Mouse (Mus musculus) macrophage (primary cell): Measurements from ENCODE around the gene Krtap1-5. TPM values are rescaled to one million over a fixed set of nuclear protein-coding genes. Genes with fewer than 3 reads are reported as not detected.
"Not testable (repeated sequence)": the region's sequence is repeated elsewhere in the genome, so short reads cannot be mapped to it uniquely, and the experiment has no call there.

Source experiments
- H3K27ac ChIP-seq: fragments of 350-480 bp; formaldehyde crosslinking; 2 replicates; pipeline ENCODE4 v1.9.0; 2021
- H3K36me3 ChIP-seq: fragments of 350-480 bp; formaldehyde crosslinking; 2 replicates; pipeline ENCODE4 v1.9.0; 2021; ENCODE audit errors: inconsistent target
- H3K4me3 ChIP-seq: fragments of 350-480 bp; formaldehyde crosslinking; 2 replicates; pipeline ENCODE4 v1.9.0; 2021; ENCODE audit errors: inconsistent target
- H3K79me2 ChIP-seq: fragments of 350-480 bp; formaldehyde crosslinking; 2 replicates; pipeline ENCODE4 v1.9.0; 2021; ENCODE audit errors: inconsistent target
- WGBS: methylation state at CpG from one replicate; pipeline ENCODE4 v1.1.7; 2026; ENCODE audit warnings: inconsistent platforms; ENCODE audit not compliant: missing documents; 5-methylcytosine and 5-hydroxymethylcytosine counted together
- polyA plus RNA-seq: library from polyadenylated mRNA; stranded (reverse); fragments of 250-400 nt; gene quantifications from 3 replicates; pipeline ENCODE4 v1.2.4, GENCODE M21; 2018; ENCODE audit warnings: inconsistent platforms
- total RNA-seq, 78 experiments: library from RNA; depleted of rRNA; stranded (reverse); fragments of 250-400 nt; gene quantifications; 1 replicate in 9 of 78; 2 replicates in 24 of 78; 3 replicates in 43 of 78; 4 replicates in 2 of 78; pipeline ENCODE4 v1.2.4; 2018; ENCODE audit warnings: inconsistent platforms in 56 of 78

Gene Krtap1-5
- total RNA-seq (2018; cell fraction: chromatin; rRNA removed), result not detected
- total RNA-seq (2018; cell fraction: cytosol; rRNA removed), result not detected
- total RNA-seq (2018; cell fraction: nucleus; rRNA removed), result not detected
- not detected in 3 replicates for polyA plus RNA-seq

DNA sequence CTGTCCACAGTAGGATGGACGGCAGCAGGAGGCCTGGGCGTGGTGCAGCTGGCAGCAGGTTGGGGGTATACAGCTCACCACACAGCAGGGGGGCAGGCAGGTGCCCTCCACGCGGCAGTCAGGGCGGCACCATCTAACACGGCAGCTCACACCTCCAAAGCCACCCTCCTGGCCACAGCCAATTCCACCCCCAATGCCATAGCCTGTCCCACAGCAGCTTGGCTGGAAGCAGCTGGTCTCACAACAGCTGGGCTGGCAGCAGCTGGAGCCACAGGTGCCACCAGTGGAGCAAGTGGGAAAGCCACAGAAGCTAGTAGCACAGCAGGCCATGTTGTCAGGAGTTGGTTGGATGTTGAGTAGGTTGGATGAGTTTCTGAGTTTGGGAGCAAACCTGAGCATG is at the start of gene Krtap1-5:
Gene Krtap1-5 (minus strand): TSS at position 381 of the 400 bp plus-strand sequence.
- H3K79me2 ChIP-seq, result no peaks in the 10 kb centered on the region
- H3K36me3 ChIP-seq, result no peaks in the 10 kb centered on the region
- H3K27ac ChIP-seq, result no peak within 1 kb of the TSS
- no peak within 1 kb of the TSS for H3K4me3 ChIP-seq
- WGBS, result 84% methylated on average over 6 of the region's 6 CpGs

DNA sequence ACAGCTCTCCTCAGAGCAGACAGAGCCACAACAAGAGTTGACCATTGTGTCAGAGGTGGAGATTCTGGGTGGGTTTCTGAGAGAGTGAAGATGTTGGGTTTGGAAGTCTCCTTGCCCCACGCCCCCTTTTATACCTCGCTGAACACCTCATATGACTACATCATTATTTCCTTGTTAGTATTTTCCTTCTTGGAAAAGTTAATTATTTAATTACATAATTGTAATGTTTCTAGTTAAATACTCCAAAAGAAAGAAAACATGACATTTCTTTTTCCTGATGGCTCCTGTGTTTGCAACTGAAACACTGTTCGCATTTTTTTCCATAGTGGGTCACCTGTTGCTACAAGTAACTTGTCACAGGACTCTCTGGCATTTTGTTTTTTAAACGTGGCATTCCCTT is 47.3 kb upstream of the Krtap1-5 start, which contains the start of gene Krtap4-1:
Gene Krtap4-1 (minus strand): TSS at position 101 of the 400 bp plus-strand sequence.
- no peak within 1 kb of the TSS for H3K27ac ChIP-seq
- 78% methylated on average over 4 of the region's 4 CpGs for WGBS
- no peak within 1 kb of the TSS for H3K4me3 ChIP-seq
- H3K36me3 ChIP-seq, result no peaks in the 10 kb centered on the region
- no peaks in the 10 kb centered on the region for H3K79me2 ChIP-seq

DNA sequence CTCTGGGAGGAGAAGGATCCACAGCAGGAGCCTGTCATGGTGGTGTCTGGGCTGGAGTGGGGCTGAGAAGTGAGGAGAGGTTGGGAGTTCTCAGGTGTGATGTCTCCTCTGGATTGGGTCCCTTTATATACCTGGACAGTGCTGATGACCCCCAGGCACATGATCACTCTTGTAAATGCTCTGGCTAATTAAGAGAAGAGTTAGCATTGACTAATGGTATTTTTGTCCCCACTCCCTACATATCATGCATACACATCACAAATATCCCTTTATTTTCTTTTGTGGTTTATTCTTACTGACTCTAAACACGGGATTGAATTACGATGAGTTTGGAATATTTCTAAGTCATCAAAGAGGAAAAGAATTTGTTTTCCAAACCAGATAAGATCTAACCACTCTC is 39.5 kb upstream of the Krtap1-5 start, which contains the start of gene Gm11562:
Gene Gm11562 (minus strand): TSS at position 101 of the 400 bp plus-strand sequence.
- Histone ChIP-seq H3K4me3 (no peak within 1 kb of the TSS), H3K79me2 (no peaks in the 10 kb centered on the region), H3K27ac (no peak within 1 kb of the TSS), H3K36me3 (no peaks in the 10 kb centered on the region)
- 83% methylated on average over 2 of the region's 2 CpGs for WGBS

DNA sequence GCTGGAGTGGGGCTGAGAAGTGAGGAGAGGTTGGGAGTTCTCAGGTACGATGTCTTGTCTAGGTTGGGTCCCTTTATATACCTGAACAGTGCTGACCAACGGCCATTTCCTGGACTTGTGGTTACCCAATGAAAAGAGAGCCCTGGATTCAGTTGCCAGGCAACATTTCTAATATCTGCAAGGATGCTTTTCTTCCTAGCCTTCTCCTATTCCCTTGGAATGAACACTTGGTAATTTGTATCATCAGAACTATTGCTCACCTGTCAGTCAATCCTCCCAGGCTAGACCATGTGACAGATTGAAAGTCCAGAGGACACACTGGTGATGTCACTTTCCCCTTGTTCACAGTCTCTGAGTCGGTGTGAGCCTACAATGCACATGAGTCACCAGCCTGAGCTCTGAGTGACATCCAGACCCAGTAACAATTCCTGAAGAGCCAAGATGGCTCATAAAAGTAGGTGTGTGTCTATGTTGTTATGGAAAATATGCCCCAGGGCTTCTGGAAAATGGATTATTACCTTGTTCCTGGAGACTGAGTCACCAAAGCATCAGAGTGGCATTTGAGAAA is 34.1 kb upstream of the Krtap1-5 start, which contains the start of gene Krtap2-4:
Gene Krtap2-4 (minus strand): TSS at position 51 of the 568 bp plus-strand sequence.
- no peaks in the 10 kb centered on the region for H3K79me2 ChIP-seq
- no peak within 1 kb of the TSS for H3K27ac ChIP-seq
- H3K36me3 ChIP-seq, result no peaks in the 10 kb centered on the region
- WGBS, result 70% methylated on average over 3 of the region's 3 CpGs
- H3K4me3 ChIP-seq, result no peak within 1 kb of the TSS

DNA sequence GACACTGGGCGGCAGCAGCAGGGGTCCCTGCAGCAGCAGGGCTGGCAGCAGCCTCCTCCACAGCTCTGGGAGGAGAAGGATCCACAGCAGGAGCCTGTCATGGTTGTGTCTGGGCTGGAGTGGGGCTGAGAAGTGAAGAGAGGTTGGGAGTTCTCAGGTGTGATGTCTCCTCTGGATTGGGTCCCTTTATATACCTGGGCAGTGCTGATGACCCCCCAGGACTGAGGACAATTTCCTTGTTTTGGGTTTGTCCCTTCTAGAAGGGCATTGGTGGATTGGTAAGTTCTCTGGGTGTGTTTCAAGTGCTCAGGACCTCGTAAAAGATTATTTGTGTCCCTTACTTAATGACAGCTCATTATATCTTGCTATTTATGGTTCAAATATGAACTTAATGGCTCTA is 29.3 kb upstream of the Krtap1-5 start, which contains the start of gene Gm11937:
Gene Gm11937 (minus strand): TSS at position 101 of the 400 bp plus-strand sequence.
- H3K79me2 ChIP-seq, H3K4me3 ChIP-seq, H3K27ac ChIP-seq, H3K36me3 ChIP-seq: not testable (repeated sequence)
- 73% methylated on average over 1 of the region's 2 CpGs for WGBS

DNA sequence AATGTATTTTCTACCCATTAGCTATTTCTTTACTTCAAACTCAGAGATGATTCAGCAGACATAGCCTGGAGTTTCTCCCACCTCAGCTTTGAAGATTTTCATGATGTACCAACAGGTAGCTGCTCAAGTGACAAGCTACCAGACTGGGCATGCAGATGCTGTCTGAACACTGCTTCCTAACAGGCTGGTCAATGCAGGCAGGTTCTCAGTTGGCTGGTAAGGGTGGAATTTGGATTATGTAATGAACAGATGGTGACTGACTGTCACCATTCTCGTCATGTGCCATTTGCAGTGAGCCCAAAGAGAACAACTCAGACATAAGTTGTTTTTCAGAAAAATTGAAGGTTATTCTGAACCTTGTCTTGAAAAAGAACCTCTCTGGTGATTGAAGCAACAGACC is 28.3 kb upstream of the Krtap1-5 start:
- no peaks in the 10 kb centered on the region for H3K79me2 ChIP-seq
- 83% methylated on average over 1 of the region's 1 CpGs for WGBS
- no peak overlapping the region for H3K27ac ChIP-seq
- H3K4me3 ChIP-seq, result no peak overlapping the region
- H3K36me3 ChIP-seq, result no peaks in the 10 kb centered on the region

DNA sequence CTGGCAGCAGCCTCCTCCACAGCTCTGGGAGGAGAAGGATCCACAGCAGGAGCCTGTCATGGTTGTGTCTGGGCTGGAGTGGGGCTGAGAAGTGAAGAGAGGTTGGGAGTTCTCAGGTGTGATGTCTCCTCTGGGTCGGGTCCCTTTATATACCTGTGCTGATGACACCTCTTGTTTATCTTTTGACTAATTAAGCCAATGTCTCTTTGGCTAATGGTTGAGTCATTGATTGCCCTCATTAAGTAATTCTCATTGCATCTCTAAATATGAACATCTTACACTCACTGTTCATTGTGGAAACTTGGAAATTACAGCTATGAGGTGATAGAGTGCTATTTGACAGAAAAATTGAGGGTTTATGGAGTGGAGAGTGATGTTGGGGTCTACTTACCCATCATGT is 22.4 kb upstream of the Krtap1-5 start, which contains the start of gene Gm11938:
Gene Gm11938 (minus strand): TSS at position 101 of the 400 bp plus-strand sequence.
- 58% methylated on average over 1 of the region's 1 CpGs for whole genome bisulfite sequencing
- not testable (repeated sequence) for H3K27ac ChIP-seq, H3K4me3 ChIP-seq, H3K79me2 ChIP-seq, H3K36me3 ChIP-seq

DNA sequence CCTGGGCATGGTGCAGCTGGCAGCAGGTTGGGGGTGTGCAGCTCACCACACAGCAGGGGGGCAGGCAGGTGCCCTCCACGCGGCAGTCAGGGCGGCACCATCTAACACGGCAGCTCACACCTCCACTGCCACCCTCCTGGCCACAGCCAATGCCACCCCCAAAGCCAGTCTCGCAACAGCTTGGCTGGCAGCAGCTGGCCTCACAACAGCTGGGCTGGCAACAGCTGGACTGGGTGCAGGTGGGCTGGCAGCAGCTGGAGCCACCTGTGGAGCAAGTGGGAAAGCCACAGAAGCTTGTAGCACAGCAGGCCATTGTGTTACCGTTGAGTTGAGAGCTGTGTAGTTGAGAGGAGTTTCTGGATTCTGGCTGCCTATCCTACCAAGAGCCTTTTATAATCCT is 16.9 kb upstream of the Krtap1-5 start, which contains the start of gene Krtap9-3:
Gene Krtap9-3 (minus strand): TSS at position 364 of the 400 bp plus-strand sequence.
- 73% methylated on average over 2 of the region's 6 CpGs for WGBS
- H3K27ac ChIP-seq, H3K36me3 ChIP-seq, H3K79me2 ChIP-seq, H3K4me3 ChIP-seq: not testable (repeated sequence)

DNA sequence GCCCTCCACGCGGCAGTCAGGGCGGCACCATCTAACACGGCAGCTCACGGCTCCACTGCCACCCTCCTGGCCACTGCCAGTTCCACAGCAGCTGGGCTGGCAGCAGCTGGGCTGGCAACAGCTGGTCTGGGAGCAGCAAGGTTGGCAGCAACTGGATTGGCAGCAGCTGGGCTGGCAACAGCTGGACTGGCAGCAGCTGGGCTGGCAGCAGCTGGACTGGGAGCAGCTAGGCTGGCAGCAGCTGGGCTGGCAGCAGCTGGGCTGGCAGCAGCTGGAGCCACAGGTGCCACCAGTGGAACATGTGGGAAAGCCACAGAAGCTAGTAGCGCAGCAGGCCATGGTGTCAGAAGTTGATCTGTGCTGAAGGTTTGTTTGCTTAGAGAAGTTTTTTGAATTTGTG is 10.2 kb upstream of the Krtap1-5 start, which contains the start of gene Krtap1-3:
Gene Krtap1-3 (minus strand): TSS at position 359 of the 400 bp plus-strand sequence.
- Histone ChIP-seq H3K36me3 (no peaks in the 10 kb centered on the region), H3K79me2 (no peaks in the 10 kb centered on the region), H3K4me3 (no peak within 1 kb of the TSS), H3K27ac (no peak within 1 kb of the TSS)
- WGBS, result 91% methylated on average over 6 of the region's 6 CpGs

DNA sequence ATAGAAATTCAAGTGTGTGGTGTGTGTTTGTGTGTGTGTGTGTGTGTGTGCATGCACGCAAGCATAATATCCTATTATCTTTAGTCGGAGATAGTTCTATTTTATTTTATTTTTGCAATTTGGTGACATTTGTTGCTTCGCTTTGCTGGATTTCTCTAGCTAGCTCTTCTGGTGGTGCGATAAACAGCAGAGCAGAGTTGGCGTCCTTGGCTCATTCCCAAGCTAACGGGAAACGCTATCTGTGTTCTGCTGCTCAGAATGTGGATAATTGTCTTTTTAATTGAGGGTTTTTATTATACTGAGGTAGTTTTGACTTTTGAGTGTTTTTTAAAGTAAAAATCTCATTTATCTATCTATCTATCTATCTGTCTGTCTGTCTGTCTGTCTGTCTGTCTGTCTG is 4.3 kb upstream of the Krtap1-5 start:
- H3K4me3 ChIP-seq, result no peak overlapping the region
- WGBS, result 94% methylated on average over 7 of the region's 7 CpGs
- H3K27ac ChIP-seq, result no peak overlapping the region
- H3K36me3 ChIP-seq, result no peaks in the 10 kb centered on the region
- H3K79me2 ChIP-seq, result no peaks in the 10 kb centered on the region

DNA sequence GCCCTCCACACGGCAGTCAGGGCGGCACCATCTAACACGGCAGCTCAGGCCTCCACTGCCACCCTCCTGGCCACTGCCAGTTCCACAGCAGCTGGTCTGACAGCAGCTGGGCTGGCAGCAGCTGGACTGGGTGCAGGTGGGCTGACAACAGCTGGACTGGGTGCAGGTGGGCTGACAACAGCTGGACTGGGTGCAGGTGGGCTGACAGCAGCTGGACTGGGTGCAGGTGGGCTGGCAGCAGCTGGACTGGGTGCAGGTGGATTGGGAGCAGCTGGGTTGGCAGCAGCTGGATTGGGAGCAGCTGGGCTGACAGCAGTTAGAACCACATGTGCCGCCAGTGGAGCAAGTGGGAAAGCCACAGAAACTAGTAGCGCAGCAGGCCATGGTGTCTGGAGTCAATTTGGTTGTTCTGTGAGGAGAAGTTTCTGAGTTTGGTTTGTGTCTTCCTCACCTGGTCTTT is 2.5 kb upstream of the Krtap1-5 start, which contains the start of gene Krtap1-4:
Gene Krtap1-4 (minus strand): TSS at position 410 of the 460 bp plus-strand sequence.
- no peaks in the 10 kb centered on the region for H3K36me3 ChIP-seq
- no peak within 1 kb of the TSS for H3K27ac ChIP-seq
- no peaks in the 10 kb centered on the region for H3K79me2 ChIP-seq
- no peak within 1 kb of the TSS for H3K4me3 ChIP-seq
- 86% methylated on average over 5 of the region's 5 CpGs for WGBS

DNA sequence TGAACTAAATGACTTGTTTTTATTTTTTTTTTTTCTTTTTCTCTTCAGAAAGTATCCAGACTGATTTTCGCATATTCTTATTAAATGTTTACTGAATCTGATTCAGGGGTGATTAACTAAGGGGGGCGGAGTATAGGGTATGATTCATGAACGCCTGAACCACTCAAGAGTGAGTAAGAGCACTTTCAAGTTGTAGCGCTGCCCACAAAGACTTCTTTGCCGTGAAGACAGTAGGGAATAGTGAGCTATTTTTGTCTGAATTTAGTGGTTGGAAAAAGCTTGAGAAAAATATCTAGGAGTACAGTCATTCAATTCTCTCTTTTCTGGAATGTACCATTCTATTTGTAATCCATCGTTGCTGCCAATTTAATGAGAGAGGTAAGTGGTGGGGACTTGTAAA is 748 bp upstream of the Krtap1-5 start:
- Histone ChIP-seq H3K36me3 (no peaks in the 10 kb centered on the region), H3K4me3 (no peak overlapping the region), H3K27ac (no peak overlapping the region), H3K79me2 (no peaks in the 10 kb centered on the region)
- WGBS, result 90% methylated on average over 5 of the region's 6 CpGs

DNA sequence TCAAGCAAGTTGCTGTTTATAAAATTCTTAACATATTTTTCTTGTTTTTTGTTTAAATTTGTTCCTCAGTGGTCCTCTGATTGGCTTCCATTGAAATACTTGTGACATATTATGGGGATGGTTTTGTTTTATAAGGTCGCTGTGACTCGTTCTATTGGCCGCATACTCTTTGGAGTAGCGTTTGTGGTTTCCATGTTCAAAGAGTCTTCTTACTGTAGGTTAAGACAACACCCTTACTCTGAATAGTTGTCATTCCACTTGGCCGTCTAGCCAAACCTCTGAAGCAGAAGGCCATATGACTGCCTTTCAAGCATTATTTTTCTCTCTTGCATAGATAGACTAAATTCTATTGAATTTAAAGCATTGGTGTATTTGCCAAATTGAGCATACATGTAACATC is 235 bp upstream of the Krtap1-5 start:
- H3K27ac ChIP-seq, result no peak overlapping the region
- no peak overlapping the region for H3K4me3 ChIP-seq
- H3K36me3 ChIP-seq, result no peaks in the 10 kb centered on the region
- 89% methylated on average over 5 of the region's 5 CpGs for WGBS
- no peaks in the 10 kb centered on the region for H3K79me2 ChIP-seq

DNA sequence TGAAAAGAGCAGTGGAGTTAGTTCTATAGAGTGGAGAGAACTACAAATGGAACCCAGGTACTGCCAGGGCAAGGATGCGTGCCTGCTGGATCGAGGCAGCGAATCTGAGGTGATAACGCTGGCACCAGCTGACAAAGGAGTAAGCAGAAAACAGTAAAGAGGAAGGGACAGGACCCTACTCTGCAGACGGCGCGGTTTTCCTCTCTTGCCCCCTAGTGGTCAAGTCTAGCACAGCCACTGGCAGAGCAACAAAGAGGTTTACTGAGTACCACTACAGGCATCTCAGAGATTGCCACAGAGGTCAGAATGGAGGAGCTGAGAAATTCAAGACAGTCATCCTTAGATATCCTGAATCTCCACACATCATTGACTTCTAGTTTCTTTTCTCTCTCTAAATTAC is 6.7 kb downstream of the Krtap1-5 start:
- 2% methylated on average over 7 of the region's 7 CpGs for WGBS
- H3K4me3 ChIP-seq, result no peak overlapping the region
- no peak overlapping the region for H3K27ac ChIP-seq
- H3K36me3 ChIP-seq, result no peaks in the 10 kb centered on the region
- H3K79me2 ChIP-seq, result no peaks in the 10 kb centered on the region

DNA sequence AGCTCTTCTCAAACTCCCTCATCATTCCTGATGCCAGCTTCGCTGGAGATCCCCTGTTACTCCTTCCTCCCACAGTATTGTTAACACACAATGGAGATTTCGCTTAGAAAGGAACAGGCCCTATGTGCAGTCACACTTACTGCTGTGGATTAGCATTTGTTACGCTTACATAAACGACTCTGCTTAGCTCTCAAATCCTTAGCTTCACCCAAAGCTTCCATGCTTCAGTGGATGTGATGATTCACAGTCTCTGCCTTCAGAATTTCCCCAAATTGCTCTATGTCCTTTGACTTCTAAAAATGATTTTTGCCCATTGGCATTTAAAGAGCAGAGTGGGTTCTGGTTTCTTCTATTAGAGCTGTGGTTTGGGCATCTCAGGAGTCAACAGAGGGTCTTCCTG is 7.7 kb downstream of the Krtap1-5 start:
- 73% methylated on average over 4 of the region's 4 CpGs for WGBS
- no peaks in the 10 kb centered on the region for H3K36me3 ChIP-seq
- no peak overlapping the region for H3K27ac ChIP-seq
- no peak overlapping the region for H3K4me3 ChIP-seq
- no peaks in the 10 kb centered on the region for H3K79me2 ChIP-seq
